Mouse (Mus musculus): ENCODE measurements around the gene Oosp1.

Oosp1 gene

DNA sequence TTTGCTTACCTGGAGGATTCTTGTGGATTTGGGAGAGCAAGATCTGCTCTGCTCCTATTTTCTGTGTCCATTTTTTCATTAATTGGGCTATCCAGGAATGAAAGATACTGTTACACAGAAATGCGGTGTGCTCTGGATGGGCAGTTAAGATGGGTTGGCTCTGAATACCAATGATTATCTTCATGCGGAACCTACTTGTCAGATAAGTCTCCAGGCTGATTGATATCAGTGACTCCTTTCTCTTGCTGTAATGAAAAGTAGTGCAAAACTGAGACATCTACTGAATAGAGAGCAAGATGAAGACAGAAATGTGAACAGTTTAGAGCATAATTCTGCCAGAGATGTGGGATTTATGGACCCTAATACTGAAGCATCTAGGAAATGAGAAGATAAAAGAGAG, 67.4 kb downstream of the Oosp1 start, which contains the start of gene Ms4a2:
TSS of gene Ms4a2 (minus strand) at position 169 of the 400 bp plus-strand sequence.
- DNase-seq (ENCODE audit: low read depth, low spot score): no peak

DNA sequence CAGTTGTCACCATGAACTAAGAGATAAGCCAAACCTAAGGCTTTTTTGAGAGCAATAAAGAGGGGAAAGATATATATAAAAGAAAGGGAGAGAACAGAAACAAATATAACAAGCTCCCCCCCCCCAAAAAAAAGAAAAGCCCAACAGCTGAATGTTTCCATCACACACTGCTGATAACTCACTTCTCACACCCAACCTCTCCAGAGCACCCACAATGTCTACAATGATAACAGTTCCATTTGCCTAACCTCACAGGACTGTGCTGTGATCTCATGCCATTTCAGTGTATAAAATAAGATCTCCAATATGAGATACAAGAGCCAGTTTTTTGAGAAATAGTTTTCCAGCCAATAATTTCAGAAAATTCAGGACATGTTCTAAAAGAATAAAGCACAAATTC, 73.0 kb downstream of the Oosp1 start:
- no peak for DNase-seq (ENCODE audit: low read depth, low spot score)
